Mouse (Mus musculus) lung, embryonic 15.5 days (tissue): ENCODE results near the gene Naip2. TPM values are rescaled to one million over a fixed set of nuclear protein-coding genes. Genes with fewer than 3 reads are reported as not detected.
"Not testable (repeated sequence)": the region's sequence is repeated elsewhere in the genome, so short reads cannot be mapped to it uniquely, and the experiment has no call there.

Experiments
- ATAC-seq: fragments of 200-750 bp; cut with Nextera tagmentation; 2 replicates; pipeline ENCODE4 v1.8.0; 2017; ENCODE audit warnings: moderate number of reproducible peaks, borderline replicate concordance; ENCODE audit not compliant: low FRiP score, low TSS enrichment; ENCODE audit errors: extremely low read depth
- H3K27ac ChIP-seq: fragments of 300-500 bp; sonication (generic); 2 replicates; pipeline ENCODE4 v1.5.1; 2015; ENCODE audit warnings: moderate library complexity, mild to moderate bottlenecking, inconsistent platforms
- H3K27me3 ChIP-seq: fragments of 300-500 bp; sonication (generic); 2 replicates; pipeline ENCODE4 v1.6.1; 2015; ENCODE audit warnings: inconsistent platforms
- H3K36me3 ChIP-seq: fragments of 300-500 bp; sonication (generic); 2 replicates; pipeline ENCODE4 v1.6.1; 2015; ENCODE audit warnings: inconsistent platforms
- H3K4me1 ChIP-seq: fragments of 300-500 bp; sonication (generic); 2 replicates; pipeline ENCODE4 v1.6.1; 2015; ENCODE audit warnings: inconsistent platforms
- H3K4me2 ChIP-seq: fragments of 300-500 bp; sonication (generic); 2 replicates; pipeline ENCODE4 v1.6.1; 2015; ENCODE audit warnings: inconsistent platforms, mild to moderate bottlenecking, moderate library complexity
- H3K4me3 ChIP-seq: fragments of 300-500 bp; sonication (generic); 2 replicates; pipeline ENCODE4 v1.5.1; 2015; ENCODE audit warnings: mild to moderate bottlenecking, inconsistent platforms
- H3K9ac ChIP-seq: fragments of 300-500 bp; sonication (generic); 2 replicates; pipeline ENCODE4 v1.6.1; 2015; ENCODE audit warnings: inconsistent platforms
- H3K9me3 ChIP-seq: fragments of 300-500 bp; sonication (generic); 2 replicates; pipeline ENCODE4 v1.6.1; 2016; ENCODE audit warnings: inconsistent platforms
- WGBS: fragments of 180-500 bp; shearing (Covaris S2); methylation state at CpG from one replicate; pipeline ENCODE4 v1.1.7; 2015; 5-methylcytosine and 5-hydroxymethylcytosine counted together
- polyA plus RNA-seq: library from polyadenylated mRNA; unstranded; fragments of >200 nt; fragmentation: Nextera tagmentation; extraction: Ambion mirVana; gene quantifications from 2 replicates; pipeline ENCODE4 v1.2.1, GENCODE M21; 2015

Gene Naip2
- polyA plus RNA-seq, 1 experiment from 2014 or later = 0.60 TPM

- H3K4me2 ChIP-seq, H3K27me3 ChIP-seq, H3K4me1 ChIP-seq, H3K9me3 ChIP-seq, H3K36me3 ChIP-seq, ATAC-seq, H3K27ac ChIP-seq, H3K9ac ChIP-seq, H3K4me3 ChIP-seq: not testable (repeated sequence)
These were observed 39.4 kb downstream of the Naip2 start for GRCm38 (mm10) chr13:100162467-100162866.

- 78% methylated on average over 11 of the region's 11 CpGs for WGBS
These were observed 40.6 kb downstream of the Naip2 start for GRCm38 (mm10) chr13:100161171-100161870.

GRCm38 (mm10) chr13:100156624-100157023 lies 45.3 kb downstream of the Naip2 start:
- 85% methylated on average over 3 of the region's 3 CpGs for WGBS

More at GRCm38 (mm10) chr13:100161171-100161870, 40.6 kb downstream of the Naip2 start:
- H3K4me2 ChIP-seq, H3K4me3 ChIP-seq, H3K9ac ChIP-seq, H3K27me3 ChIP-seq, H3K9me3 ChIP-seq, ATAC-seq, H3K27ac ChIP-seq, H3K4me1 ChIP-seq, H3K36me3 ChIP-seq: not testable (repeated sequence)

GRCm38 (mm10) chr13:100152659-100153058 lies 49.2 kb downstream of the Naip2 start:
- no peak overlapping the region for H3K27ac ChIP-seq
- ATAC-seq = no peak
- WGBS = 59% methylated on average over 1 of the region's 1 CpGs

More at GRCm38 (mm10) chr13:100156624-100157023, 45.3 kb downstream of the Naip2 start:
- Histone ChIP-seq H3K4me2 (no peak overlapping the region), H3K27ac (no peak overlapping the region), H3K4me3 (no peak overlapping the region), H3K4me1 (no peaks in the 10 kb centered on the region), H3K36me3 (no peaks in the 10 kb centered on the region), H3K27me3 (no peaks in the 10 kb centered on the region), H3K9ac (no peak overlapping the region), H3K9me3 (no peaks in the 10 kb centered on the region)
- no peak for ATAC-seq

GRCm38 (mm10) chr13:100141646-100142314 lies 60.1 kb downstream of the Naip2 start:
- WGBS = 75% methylated on average over 8 of the region's 8 CpGs
- Histone ChIP-seq H3K9ac (no peak overlapping the region), H3K36me3 (peaks cover 20% of the 10 kb centered on the region), H3K27me3 (no peaks in the 10 kb centered on the region), H3K4me3 (no peak overlapping the region), H3K9me3 (no peaks in the 10 kb centered on the region), H3K27ac (no peak overlapping the region), H3K4me1 (no peaks in the 10 kb centered on the region), H3K4me2 (no peak overlapping the region)
- no peak for ATAC-seq

More at GRCm38 (mm10) chr13:100152659-100153058, 49.2 kb downstream of the Naip2 start:
- no peaks in the 10 kb centered on the region for H3K4me1 ChIP-seq
- no peak overlapping the region for H3K9ac ChIP-seq
- H3K4me2 ChIP-seq = no peak overlapping the region
- H3K4me3 ChIP-seq = no peak overlapping the region
- H3K27me3 ChIP-seq = no peaks in the 10 kb centered on the region
- H3K36me3 ChIP-seq = no peaks in the 10 kb centered on the region
- H3K9me3 ChIP-seq = no peaks in the 10 kb centered on the region

GRCm38 (mm10) chr13:100125258-100125643 lies 76.6 kb downstream of the Naip2 start:
- Histone ChIP-seq H3K9ac (peak overlapping the region; percentile 91), H3K4me2 (peak overlapping the region; percentile 73), H3K4me3 (peak overlapping the region; percentile 100), H3K36me3 (peaks cover 26% of the 10 kb centered on the region), H3K27ac (no peak overlapping the region), H3K9me3 (no peaks in the 10 kb centered on the region), H3K27me3 (no peaks in the 10 kb centered on the region), H3K4me1 (peaks cover 7% of the 10 kb centered on the region; the same call in 1 of the 2 replicates)
- WGBS = 3% methylated on average over 10 of the region's 10 CpGs
- 0 out of 2 replicates have a peak, but pooled peaks have one; percentile 30 for ATAC-seq

- peak within 1 kb of the TSS; percentile 100 for H3K4me3 ChIP-seq
- H3K4me2 ChIP-seq = peak within 1 kb of the TSS; percentile 73
- H3K27me3 ChIP-seq = no peaks in the 10 kb centered on the region
- peak within 1 kb of the TSS; percentile 91 for H3K9ac ChIP-seq
- 4% methylated on average over 42 of the region's 42 CpGs for WGBS
- H3K9me3 ChIP-seq = no peaks in the 10 kb centered on the region
- 0 out of 2 replicates have a peak within 1 kb of the TSS, but pooled peaks have one; percentile 50 for H3K27ac ChIP-seq
- H3K4me1 ChIP-seq = peaks cover 7% of the 10 kb centered on the region; the same call in 1 of the 2 replicates
- peak; percentile 97 for ATAC-seq
- H3K36me3 ChIP-seq = peaks cover 26% of the 10 kb centered on the region
These were observed 77.3 kb downstream of the Naip2 start, which contains the start of gene Smn1 for GRCm38 (mm10) chr13:100124423-100125257. TSS of gene Smn1 (plus strand) at chr13:100124852.

- H3K4me1 ChIP-seq = peaks cover 7% of the 10 kb centered on the region; the same call in 1 of the 2 replicates
- H3K27ac ChIP-seq = no peak overlapping the region
- H3K36me3 ChIP-seq = peaks cover 22% of the 10 kb centered on the region
- no peaks in the 10 kb centered on the region for H3K27me3 ChIP-seq
- no peak for ATAC-seq
- H3K9me3 ChIP-seq = no peaks in the 10 kb centered on the region
- H3K9ac ChIP-seq = no peak overlapping the region
- H3K4me2 ChIP-seq = peak overlapping the region; percentile 73
- peak overlapping the region; percentile 100 for H3K4me3 ChIP-seq
- WGBS = 71% methylated on average over 3 of the region's 3 CpGs
These were observed 77.9 kb downstream of the Naip2 start for GRCm38 (mm10) chr13:100123970-100124369.

- Histone ChIP-seq H3K27me3 (no peaks in the 10 kb centered on the region), H3K9ac (no peak overlapping the region), H3K9me3 (no peaks in the 10 kb centered on the region), H3K4me3 (no peak overlapping the region), H3K4me2 (no peak overlapping the region), H3K27ac (no peak overlapping the region), H3K36me3 (0 out of 2 replicates have a peak, but pooled peaks cover 3% of the 10 kb centered on the region), H3K4me1 (peaks cover 11% of the 10 kb centered on the region; the same call in 1 of the 2 replicates)
- ATAC-seq = no peak
- WGBS = 39% methylated on average over 5 of the region's 5 CpGs
These were observed 89.5 kb downstream of the Naip2 start for GRCm38 (mm10) chr13:100112218-100112972.

- no peaks in the 10 kb centered on the region; the same call in 1 of the 2 replicates for H3K27me3 ChIP-seq
- peak within 1 kb of the TSS; percentile 80 for H3K27ac ChIP-seq
- peak within 1 kb of the TSS; percentile 75 for H3K9ac ChIP-seq
- peaks cover 20% of the 10 kb centered on the region for H3K4me1 ChIP-seq
- peak; percentile 82 for ATAC-seq
- peak within 1 kb of the TSS; percentile 84 for H3K4me2 ChIP-seq
- peak within 1 kb of the TSS; percentile 87 for H3K4me3 ChIP-seq
- under 1% methylated on average over 76 of the region's 76 CpGs for WGBS
- no peaks in the 10 kb centered on the region for H3K36me3 ChIP-seq
- no peaks in the 10 kb centered on the region for H3K9me3 ChIP-seq
These were observed 94.0 kb downstream of the Naip2 start, which contains the start of gene Serf1 for GRCm38 (mm10) chr13:100107652-100108472. TSS of gene Serf1 (plus strand) at chr13:100108012.
